Mouse (Mus musculus) retina, postnatal 7 days (tissue): ENCODE data around the gene Ubxn7.
A peak's percentile ranks its signal among the peaks of the same experiment; 100 is the strongest.
"Not testable (repeated sequence)": the region's sequence is repeated elsewhere in the genome, so short reads cannot be mapped to it uniquely, and the experiment has no call there.

Experiments used
- DNase-seq: peaks from one replicate; pipeline ENCODE4 v3.0.0-alpha.2; 2012; ENCODE audit warnings: low read depth, low spot score

Gene Ubxn7

GRCm38 (mm10) chr16:32332040-32332555 lies at the start of gene Ubxn7:
Gene Ubxn7 (plus strand): TSS chr16:32332257.
- peak; percentile 95 for DNase-seq

GRCm38 (mm10) chr16:32282608-32283007 lies 49.4 kb upstream of the Ubxn7 start:
- DNase-seq = no peak

GRCm38 (mm10) chr16:32291821-32292220 lies 40.2 kb upstream of the Ubxn7 start:
- DNase-seq = no peak

- not testable (repeated sequence) for DNase-seq
These were observed 32.4 kb upstream of the Ubxn7 start for GRCm38 (mm10) chr16:32299617-32300016.

- no peak for DNase-seq
These were observed 29.0 kb upstream of the Ubxn7 start for GRCm38 (mm10) chr16:32303046-32303445.

- DNase-seq = no peak
These were observed 28.2 kb upstream of the Ubxn7 start for GRCm38 (mm10) chr16:32303886-32304285.

GRCm38 (mm10) chr16:32311970-32312369 lies 20.1 kb upstream of the Ubxn7 start:
- DNase-seq = no peak

GRCm38 (mm10) chr16:32312386-32312785 lies 19.7 kb upstream of the Ubxn7 start:
- DNase-seq = no peak

GRCm38 (mm10) chr16:32312859-32313258 lies 19.2 kb upstream of the Ubxn7 start:
- no peak for DNase-seq

- no peak for DNase-seq
These were observed 15.5 kb upstream of the Ubxn7 start for GRCm38 (mm10) chr16:32316601-32317000.

- DNase-seq = no peak
These were observed 8.1 kb upstream of the Ubxn7 start for GRCm38 (mm10) chr16:32323953-32324352.

GRCm38 (mm10) chr16:32330876-32331670 lies 984 bp upstream of the Ubxn7 start:
- no peak for DNase-seq

- DNase-seq = peak; percentile 25
These were observed 777 bp downstream of the Ubxn7 start for GRCm38 (mm10) chr16:32332556-32333511.

GRCm38 (mm10) chr16:32335146-32335545 lies 3.1 kb downstream of the Ubxn7 start:
- DNase-seq = no peak

- DNase-seq = no peak
These were observed 4.1 kb downstream of the Ubxn7 start for GRCm38 (mm10) chr16:32336026-32336780.

- no peak for DNase-seq
These were observed 4.9 kb downstream of the Ubxn7 start for GRCm38 (mm10) chr16:32337001-32337400.

- no peak for DNase-seq
These were observed 8.4 kb downstream of the Ubxn7 start for GRCm38 (mm10) chr16:32340451-32340850.

- DNase-seq = no peak
These were observed 13.5 kb downstream of the Ubxn7 start for GRCm38 (mm10) chr16:32345521-32345920.

- no peak for DNase-seq
These were observed 18.7 kb downstream of the Ubxn7 start for GRCm38 (mm10) chr16:32350776-32351175.

- DNase-seq = no peak
These were observed 31.5 kb downstream of the Ubxn7 start for GRCm38 (mm10) chr16:32363530-32363929.

GRCm38 (mm10) chr16:32371351-32371750 lies 39.3 kb downstream of the Ubxn7 start:
- peak; percentile 9 for DNase-seq
